Mouse (Mus musculus): ENCODE measurements around the gene Exo5. TPM values are rescaled to one million over a fixed set of nuclear protein-coding genes. Genes with fewer than 3 reads are reported as not detected.
A peak's percentile ranks its signal among the peaks of the same experiment; 100 is the strongest.

Exo5 gene
- total RNA-seq (2017): 10.8 and 16.9 TPM in 2 replicates

DNA sequence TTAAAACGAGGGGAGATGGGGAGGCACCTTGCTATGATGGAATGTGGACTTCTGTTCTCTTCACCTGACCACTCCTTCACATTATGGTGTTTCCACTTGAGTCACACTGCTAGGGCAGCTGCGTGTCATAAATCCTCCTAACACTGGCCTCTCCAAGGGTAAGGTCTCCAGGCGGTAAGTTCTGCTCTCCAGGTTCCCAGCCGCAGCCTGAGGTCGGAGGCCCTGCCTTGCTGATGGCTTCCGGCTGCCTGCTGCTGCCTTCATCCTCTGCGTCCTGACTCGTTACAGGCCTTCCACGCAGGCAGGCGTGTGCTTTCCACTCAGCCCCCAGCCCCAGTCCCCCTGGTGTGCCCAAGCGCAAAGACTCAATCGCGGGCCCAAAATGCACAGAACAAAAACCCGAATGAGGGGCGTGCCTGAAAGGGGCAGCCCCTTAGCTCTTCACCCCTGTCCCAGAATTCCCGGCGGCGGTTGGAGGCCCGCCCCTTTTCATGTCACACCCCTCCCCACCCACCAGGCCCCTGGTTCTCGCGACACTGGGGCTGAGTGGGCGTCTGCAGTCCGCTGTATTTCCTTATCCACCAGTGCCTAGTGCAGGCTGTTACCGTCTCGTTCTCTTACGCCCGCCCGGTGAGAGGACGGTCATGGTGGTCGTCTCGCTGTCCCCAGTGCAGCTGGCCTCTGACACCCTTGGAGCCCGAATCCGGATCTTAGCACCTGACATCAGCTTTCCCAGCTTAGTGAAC, at the start of gene Exo5:
TSS of gene Exo5 (minus strand) at position 464 of the 746 bp plus-strand sequence.
- ATAC-seq (ENCODE audit: extremely low read depth, insufficient number of reproducible peaks, low FRiP score, poor library complexity, severe bottlenecking): peak; percentile 88

DNA sequence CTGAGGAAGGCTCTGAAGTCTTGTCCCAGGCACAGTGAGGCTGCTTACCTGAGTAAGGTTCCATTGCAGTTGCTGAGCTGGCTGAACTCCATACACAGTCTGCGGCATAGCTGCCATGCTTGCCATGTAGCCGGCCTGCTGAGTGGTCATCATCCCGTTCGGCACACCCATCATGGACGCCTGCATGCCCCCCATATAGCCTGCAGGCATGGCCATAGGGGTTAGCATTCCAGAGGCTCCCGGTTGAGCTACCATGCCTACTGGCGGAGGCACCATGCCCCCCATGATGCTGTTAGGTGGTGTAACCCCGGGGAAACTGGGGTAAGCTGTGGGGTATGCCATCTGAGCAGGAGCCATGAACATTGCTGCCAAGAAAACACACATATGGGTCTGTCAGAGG, 47.0 kb upstream of the Exo5 start:
- ATAC-seq (ENCODE audit: extremely low read depth, insufficient number of reproducible peaks, low FRiP score, poor library complexity, severe bottlenecking): no peak

DNA sequence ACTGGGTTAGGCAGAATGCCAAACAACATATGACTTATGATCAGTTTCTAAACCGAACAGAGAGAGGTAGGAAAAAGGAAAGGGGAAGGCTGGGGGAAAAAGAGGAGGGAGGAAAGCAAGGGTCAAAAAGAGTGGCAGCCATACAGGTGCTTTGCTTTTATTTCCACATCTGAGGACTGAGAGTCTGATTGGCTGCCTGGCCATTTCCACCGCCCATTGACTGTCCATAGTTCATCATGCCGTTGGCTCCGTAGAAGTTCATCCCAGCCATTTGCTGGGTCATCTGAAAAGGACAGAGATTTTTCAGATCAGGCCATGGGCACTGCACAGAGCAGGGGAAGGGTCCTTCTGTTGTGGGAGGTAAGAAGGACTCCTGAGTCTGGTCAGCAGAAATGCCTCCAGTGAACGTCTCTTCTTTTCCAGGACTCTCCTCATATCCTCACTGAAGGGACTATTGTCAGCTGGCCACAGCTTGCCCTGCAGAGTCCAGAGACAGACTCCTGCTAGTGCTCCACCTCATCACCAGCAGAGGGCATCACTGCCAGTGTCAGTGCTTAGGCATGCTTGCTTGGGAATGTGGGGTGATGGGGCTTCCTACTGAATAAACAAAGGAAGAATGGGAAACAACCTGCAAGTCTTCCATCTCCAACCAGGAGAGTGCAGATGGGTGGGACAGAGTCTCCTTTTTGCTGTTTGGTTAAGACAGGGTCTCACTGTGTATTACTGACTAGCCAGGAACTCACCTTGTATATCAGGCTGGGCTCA, 44.7 kb upstream of the Exo5 start:
- 0 out of 2 replicates have a peak, but pooled peaks have one; percentile 28 for ATAC-seq (ENCODE audit: extremely low read depth, insufficient number of reproducible peaks, low FRiP score, poor library complexity, severe bottlenecking)

DNA sequence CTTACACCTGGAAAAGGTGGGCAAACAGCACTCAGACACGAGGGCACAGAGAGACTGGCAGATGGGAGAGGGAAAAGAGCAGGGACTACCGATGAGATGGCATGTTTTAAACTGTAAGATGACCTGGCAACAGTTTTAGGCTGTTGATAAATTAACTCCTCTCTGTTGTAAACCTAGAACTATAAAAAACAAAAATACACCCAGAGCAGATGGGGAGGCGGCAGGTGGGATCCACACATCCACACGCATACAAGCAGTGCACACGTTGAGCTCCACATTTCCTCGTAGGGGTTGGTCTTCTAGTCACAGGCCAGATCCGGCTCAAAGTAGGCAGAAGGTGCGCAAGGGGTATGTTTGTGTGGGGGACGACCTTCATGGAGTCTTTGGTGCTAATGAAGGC, 43.7 kb upstream of the Exo5 start:
- ATAC-seq (ENCODE audit: extremely low read depth, insufficient number of reproducible peaks, low FRiP score, poor library complexity, severe bottlenecking): no peak

DNA sequence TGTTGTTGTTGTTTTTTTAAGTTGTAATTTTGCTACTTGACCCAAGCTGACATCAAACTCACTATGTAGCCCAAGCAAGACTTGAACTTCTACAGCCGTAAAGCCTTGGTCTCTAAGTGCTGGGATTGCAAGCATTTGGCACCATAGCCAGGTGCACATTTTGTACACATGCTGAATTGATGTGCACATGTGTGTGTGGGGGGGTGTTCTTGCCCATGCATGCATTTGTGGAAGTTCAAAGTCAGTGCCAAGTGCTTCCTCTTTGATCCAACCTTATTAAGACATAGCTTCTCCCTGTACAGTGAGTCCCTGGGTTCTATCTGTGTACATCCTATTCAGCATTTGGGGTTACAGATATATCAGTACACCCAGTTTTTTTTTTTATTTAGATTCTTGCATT, 30.8 kb upstream of the Exo5 start:
- ATAC-seq (ENCODE audit: extremely low read depth, insufficient number of reproducible peaks, low FRiP score, poor library complexity, severe bottlenecking): no peak; the same call in 1 of the 2 replicates

DNA sequence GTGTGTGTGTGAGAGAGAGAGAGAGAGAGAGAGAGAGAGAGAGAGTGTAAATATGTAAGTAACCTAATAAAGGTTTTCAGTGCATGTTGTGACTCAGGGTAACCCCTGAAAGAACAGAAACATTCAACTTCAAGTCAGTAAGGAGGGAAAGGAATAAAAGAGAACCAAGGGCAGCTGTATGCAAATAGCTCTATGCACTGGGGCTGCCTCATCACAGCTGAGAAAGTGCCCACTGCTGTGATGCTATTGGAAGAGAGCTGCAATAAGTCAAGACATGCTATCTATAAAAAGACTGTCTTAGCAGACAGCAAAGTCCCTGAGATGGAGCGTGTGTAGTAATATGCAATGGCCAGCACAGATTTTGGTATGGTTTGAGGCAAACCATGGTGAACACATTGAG, 28.9 kb upstream of the Exo5 start:
- ATAC-seq (ENCODE audit: extremely low read depth, insufficient number of reproducible peaks, low FRiP score, poor library complexity, severe bottlenecking): peak; percentile 52

DNA sequence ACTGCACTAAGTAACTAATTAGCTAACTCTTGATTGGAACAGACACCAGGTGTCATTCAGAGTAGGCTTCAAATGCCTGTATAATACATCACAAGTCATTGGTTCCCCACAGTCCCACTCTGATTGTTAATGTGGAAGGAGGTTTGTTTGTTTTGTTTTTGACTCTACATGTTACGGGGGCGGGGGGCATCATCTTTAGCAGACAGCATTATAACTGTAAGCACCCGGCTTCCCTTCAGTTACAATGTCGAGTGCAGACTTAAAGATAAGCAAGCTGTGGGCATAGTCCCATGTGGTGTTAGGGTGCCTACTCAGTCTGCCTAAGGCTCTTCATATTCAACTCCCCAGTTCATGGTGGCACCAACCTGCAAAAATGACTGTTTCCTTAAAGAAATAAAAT, 28.2 kb upstream of the Exo5 start:
- ATAC-seq (ENCODE audit: extremely low read depth, insufficient number of reproducible peaks, low FRiP score, poor library complexity, severe bottlenecking): no peak

DNA sequence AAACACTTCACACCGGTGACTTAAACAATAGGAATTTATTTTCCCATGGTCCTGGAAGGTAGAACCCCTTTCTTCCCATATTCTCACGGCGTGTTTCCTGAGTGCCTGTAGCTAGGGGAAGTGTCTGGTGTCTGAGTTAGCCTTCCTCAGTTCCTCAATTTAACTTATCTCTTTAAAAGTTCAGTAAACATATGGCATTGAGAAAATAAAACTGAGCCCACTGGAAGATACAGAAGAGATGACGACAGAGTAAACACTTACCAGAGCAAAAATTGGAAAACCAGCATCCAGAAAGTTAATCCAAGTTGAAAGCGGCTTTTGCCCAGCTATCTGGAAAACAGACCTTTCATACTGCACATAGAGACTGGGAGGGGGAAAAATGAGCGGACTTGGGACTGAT, 27.3 kb upstream of the Exo5 start:
- ATAC-seq (ENCODE audit: extremely low read depth, insufficient number of reproducible peaks, low FRiP score, poor library complexity, severe bottlenecking): no peak

DNA sequence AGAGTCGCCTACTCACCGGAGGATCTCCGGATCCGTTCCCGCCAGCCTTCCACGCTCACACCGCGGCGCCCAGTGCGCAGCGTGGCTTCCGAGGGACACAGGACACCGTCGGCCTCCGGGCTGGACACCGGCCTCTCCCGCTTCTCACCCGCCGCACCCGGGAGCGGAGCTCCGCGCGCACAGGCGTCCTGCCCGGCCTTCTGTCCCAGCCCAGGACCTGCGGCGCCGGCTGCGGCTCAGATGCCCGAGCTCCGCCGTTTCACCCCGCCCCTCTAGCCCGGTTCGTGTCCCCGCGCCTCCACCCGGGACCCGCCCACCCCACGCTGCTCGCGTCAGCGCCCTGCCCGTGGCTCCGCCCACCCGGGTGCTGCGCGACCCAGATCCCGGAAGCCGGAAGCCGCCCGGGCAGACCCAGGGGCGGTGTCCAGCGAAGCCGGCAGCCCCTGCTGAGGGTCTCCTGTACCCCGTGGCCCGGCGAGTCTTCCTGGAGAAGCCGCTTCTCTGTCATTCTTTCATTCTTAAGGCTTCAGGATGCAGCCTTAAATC, 26.7 kb upstream of the Exo5 start, which contains the start of gene Zfp69:
TSS of gene Zfp69 (minus strand) at position 272 of the 546 bp plus-strand sequence.
- ATAC-seq (ENCODE audit: extremely low read depth, insufficient number of reproducible peaks, low FRiP score, poor library complexity, severe bottlenecking): peak; percentile 82

DNA sequence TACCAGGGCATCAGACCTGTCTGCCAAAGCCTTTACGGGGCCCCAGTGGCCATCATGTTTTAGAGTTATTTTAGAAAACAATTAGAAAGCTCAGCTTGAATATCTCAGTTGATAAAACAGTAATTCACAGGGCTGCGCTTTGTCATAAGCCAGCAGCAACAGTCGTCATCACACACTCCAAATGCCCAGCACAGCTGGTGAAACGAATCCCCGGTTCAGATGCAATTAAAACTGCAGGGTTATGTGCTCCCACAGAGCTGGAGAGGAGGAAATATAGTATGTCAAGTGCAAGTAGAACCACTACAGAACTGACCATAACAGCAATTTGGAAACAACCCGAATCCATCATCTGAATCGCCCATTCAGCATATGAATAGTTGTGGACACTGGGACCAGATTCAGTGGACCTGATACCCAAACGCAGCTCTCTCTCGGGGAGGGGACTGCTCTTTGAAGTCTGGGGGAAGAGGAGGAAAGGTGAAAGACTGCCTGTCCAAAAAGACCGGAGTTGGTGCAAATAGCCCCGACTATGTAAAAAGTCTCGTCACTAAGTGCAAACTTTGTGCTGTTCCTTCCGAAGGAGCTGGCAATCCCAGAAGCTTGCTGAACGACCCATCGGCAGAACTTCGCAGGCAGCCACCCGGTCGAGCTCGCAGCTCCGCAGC, 26.1 kb upstream of the Exo5 start:
- no peak for ATAC-seq (ENCODE audit: extremely low read depth, insufficient number of reproducible peaks, low FRiP score, poor library complexity, severe bottlenecking)

DNA sequence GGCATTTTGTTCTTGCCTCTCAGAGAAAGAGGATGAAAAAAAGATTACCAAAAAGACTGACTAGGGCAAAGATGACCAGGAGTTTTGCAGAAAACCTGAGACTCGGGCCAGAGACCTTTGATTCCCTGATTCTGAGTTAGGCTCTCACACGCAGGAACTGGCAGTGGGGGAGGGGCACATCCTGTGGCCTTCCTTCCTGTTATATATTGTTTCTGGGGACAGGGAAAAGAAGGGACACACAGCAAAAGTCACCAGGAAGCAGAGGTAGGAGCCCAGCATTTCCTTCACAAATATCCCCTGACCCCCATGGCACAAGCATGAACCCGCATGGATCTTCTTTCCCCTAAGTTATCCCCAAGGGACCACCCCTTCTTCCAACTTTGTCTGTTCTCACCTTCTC, 24.1 kb upstream of the Exo5 start:
- ATAC-seq (ENCODE audit: extremely low read depth, insufficient number of reproducible peaks, low FRiP score, poor library complexity, severe bottlenecking): no peak

DNA sequence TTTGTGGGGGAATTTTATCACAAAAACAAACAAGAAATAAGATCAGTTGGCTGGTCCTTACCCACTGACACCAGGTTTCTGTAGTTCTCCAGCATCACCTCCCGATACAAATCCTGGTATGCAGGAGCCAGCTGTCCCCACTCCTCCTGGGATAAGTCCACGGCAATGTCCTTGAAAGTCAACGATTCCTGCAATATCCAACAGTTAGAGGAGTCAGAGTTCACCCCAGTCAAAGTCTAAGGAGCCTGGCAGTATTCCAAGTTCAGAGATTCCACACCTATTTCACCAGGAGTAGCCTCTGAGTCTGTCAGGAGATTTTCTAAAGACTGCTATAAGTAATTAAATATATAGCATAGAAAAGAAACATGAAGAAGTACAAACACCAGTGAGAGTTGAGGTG, 10.2 kb upstream of the Exo5 start:
- ATAC-seq (ENCODE audit: extremely low read depth, insufficient number of reproducible peaks, low FRiP score, poor library complexity, severe bottlenecking): no peak

DNA sequence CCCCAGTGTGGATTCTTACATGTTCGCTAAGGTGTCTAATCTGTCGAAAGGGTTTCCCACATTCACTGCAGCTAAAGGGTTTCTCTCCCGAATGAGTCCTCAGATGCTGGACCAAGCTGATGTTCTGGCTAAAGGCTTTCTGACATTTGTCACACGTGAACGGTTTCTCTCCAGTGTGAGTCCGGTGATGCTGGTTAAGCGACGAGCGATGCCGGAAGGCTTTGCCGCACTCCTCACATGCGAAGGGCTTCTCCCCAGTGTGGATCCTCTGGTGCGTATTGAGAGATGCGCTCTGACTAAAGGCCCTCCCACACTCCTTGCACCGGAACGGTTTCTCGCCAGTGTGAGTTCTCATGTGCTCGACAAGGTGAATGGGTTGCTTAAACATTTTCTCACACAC, 5.9 kb upstream of the Exo5 start:
- ATAC-seq (ENCODE audit: extremely low read depth, insufficient number of reproducible peaks, low FRiP score, poor library complexity, severe bottlenecking): no peak

DNA sequence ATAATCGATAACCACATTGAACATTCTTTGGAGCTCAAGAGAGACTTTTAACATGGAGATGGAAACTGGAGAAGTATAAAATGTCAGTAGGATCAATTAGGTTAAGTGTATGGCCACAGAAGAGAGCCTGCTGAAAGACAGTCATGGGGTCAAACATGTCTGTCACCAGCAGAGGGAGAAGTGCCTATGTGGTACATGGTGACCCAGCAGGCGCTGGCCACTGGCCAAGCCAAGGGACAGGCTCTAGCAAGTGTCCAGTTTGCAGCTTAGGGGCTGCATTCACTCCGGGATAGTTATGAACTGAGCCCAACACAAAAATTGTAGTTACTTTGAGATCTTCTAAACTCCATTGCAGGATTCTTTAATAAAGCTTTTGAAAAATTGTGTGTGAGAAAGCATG, 3.9 kb upstream of the Exo5 start:
- no peak for ATAC-seq (ENCODE audit: extremely low read depth, insufficient number of reproducible peaks, low FRiP score, poor library complexity, severe bottlenecking)

DNA sequence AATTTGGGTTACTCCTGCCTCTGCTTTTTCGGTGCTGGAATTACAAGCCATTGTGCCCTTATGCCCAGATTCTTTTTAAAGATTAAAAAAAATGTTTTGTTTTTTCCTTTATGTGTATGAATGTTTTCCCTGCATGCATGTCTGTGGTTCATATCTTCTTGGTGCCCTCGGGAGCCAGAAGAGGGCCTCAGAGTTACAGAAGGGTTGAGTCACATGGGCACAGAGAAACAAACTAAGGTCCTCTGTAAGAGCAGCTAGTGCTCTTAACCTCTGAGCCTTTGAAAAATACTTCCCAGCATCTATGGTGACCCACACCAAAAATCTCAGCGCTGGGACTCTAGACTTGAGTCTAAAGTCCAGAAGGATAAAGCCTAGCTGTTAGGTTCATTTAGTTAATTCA, 569 bp upstream of the Exo5 start:
- 0 out of 2 replicates have a peak, but pooled peaks have one; percentile 49 for ATAC-seq (ENCODE audit: extremely low read depth, insufficient number of reproducible peaks, low FRiP score, poor library complexity, severe bottlenecking)

DNA sequence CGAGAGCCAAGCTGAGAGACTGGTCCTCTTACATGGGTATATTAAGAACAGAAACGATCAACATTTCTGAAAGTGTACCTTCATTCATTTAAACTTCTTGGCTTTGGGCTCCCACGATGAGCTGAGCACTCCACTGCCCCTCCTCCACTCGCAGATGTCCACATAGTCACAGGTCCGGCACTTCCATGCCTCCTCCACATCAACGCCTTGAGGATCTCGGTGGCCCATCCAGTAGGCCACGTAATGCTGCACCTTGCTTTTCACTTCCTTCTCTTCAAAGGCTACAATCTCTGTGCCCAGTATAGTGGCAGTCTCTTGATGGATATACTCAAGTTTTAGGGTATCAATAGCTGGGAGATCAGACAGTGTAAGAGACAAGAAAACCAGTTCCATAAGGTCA, 3.4 kb downstream of the Exo5 start:
- ATAC-seq (ENCODE audit: extremely low read depth, insufficient number of reproducible peaks, low FRiP score, poor library complexity, severe bottlenecking): no peak

DNA sequence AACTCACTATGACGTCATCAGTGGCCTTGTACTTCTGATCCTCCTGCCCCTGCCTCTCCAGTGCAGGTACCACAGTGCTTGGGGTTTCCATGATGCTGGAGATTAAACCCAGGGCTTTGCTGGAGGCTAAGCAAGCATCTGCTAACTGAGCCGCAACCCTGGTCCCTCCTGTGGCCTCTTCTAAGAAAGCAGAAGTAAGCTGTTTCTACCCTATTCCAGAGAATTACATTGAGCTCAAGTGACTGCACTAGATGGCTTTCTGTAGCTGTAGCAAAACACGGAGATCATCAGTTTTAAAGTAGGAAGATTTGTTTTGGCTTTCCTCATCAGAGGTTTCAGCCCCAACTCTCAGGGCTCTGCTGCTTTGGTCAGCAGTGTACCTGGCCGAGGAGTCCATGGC, 10.3 kb downstream of the Exo5 start:
- ATAC-seq (ENCODE audit: extremely low read depth, insufficient number of reproducible peaks, low FRiP score, poor library complexity, severe bottlenecking): peak; percentile 53

DNA sequence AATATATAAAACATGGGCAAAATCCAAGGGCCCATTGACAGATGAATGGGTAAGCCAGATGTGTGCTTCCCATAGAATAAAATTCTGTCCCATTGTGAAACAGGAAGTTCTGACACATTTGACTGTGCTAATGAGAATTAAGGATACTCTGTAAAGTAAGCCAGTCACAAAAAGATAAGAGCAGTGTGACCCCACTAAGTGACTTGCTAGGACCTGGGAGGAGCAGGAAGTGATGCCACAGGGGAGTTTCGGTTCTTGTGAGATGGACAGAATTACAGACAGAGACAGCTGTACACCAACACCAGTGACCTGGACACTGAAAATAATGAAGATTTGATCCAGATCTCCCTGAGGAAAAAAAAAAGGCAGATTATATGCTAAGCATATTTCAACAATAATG, 11.0 kb downstream of the Exo5 start:
- ATAC-seq (ENCODE audit: extremely low read depth, insufficient number of reproducible peaks, low FRiP score, poor library complexity, severe bottlenecking): no peak

DNA sequence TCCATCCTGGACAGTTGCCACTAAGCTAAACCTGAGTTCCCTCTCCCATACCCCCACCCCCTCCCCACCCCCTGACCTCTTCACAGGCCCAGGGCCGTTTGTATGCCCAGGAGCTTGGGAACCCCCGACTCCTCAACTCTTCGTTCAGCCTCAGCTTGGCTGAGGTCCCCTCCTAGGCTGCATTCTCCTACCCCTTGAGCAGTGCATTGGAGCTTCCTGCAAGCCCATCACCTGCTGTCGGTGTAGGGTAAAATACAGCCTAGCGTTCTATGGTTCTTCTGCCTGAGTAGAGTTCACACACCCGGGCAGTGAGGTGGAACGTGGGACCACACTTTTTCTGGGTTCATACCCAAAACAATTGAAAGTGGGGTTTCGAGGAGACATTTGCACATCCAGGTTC, 11.4 kb downstream of the Exo5 start:
- no peak for ATAC-seq (ENCODE audit: extremely low read depth, insufficient number of reproducible peaks, low FRiP score, poor library complexity, severe bottlenecking)

DNA sequence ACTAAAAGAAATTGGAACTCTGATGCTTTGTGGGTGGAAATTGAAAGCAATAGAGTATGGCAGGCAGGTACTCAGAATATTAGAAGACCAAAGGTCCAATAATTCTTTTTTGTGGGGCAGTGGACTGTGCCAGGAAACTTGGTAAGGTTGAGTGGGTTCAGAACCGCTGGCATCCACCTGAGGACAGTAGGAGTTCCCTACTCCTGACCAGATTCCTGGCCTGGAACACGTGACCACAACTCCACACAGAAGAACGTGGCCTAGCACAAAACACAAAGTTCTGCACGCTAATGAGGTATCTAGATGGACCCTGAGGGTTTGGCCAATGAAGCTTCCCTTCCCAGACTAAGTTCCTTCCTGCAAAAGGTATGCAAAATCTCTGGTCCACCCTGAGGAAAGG, 12.0 kb downstream of the Exo5 start:
- no peak for ATAC-seq (ENCODE audit: extremely low read depth, insufficient number of reproducible peaks, low FRiP score, poor library complexity, severe bottlenecking)
